Mouse (Mus musculus) retina, postnatal 1 day (tissue): ENCODE measurements around the gene Sema3e.

Experiments used
- DNase-seq: peaks from one replicate; pipeline ENCODE4 v3.0.0-alpha.2; 2012

The Sema3e gene

GRCm38 (mm10) chr5:14025205-14026124 is at the start of gene Sema3e:
Gene Sema3e, plus strand, starts transcription at chr5:14025276.
- DNase-seq = peak; percentile 75

DNA sequence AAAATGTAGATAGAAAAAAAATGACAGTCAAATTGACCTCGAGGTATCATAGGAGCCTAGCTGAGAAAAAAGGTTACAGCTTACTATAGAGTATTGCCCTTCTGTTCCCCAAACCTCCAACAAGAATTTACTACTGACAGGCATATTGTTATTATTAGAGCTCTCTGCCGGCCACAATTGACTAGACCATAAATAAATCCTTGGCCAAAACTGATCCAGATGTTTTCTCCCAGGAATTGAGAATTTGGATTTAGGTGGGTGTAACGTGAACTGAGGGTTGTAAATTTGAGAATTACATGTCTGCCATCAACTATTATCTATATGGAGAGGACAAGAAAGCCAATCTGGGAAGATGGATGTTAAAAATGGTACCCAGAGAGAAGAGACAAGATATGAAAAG is 47.5 kb upstream of the Sema3e start:
- no peak for DNase-seq

- DNase-seq = no peak
Measured at GRCm38 (mm10) chr5:13979156-13979555, 45.9 kb upstream of the Sema3e start.

- peak; percentile 40 for DNase-seq
Measured at GRCm38 (mm10) chr5:13982417-13983054, 42.5 kb upstream of the Sema3e start.

DNA sequence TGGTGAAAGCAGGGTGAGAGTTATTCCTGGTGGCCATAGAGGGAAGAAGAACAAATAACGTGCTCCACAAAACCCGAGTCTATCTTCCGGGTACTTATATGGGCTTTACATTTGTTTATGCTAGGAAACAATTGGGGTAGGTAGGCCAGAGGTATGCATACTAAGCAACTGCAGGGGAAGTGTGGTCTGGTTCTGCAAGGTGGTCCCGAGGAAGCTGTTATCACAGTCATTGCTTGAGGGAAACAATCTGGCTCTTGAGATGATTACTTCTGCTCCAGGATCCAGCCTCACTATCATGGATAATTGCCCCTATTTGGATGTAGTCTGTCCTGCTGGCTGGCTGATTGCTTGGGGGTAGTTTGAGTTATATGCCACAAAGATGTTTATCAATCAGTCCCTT is 41.5 kb upstream of the Sema3e start:
- peak; percentile 36 for DNase-seq

DNA sequence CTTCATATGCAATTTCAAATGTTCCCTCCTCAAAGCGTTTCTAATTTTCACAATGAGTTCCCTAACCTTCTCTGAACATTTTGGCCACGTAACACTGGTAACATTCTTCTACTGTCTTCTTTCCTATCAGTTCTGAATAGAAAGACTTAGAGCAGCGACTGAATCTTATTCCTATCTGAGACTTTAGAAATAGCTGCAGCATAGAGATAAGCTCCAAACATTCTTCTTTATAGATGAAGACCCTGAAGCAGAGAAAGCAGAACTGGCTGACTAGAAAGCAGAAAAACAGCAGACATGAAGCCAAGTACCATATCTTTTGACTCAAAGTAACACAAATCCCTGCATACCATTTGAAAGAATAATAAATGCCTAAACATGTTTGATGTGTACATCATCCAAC is 39.4 kb upstream of the Sema3e start:
- DNase-seq = no peak

GRCm38 (mm10) chr5:13987123-13987522 is 38.0 kb upstream of the Sema3e start:
- DNase-seq = no peak

- no peak for DNase-seq
Measured at GRCm38 (mm10) chr5:13988023-13988422, 37.1 kb upstream of the Sema3e start.

DNA sequence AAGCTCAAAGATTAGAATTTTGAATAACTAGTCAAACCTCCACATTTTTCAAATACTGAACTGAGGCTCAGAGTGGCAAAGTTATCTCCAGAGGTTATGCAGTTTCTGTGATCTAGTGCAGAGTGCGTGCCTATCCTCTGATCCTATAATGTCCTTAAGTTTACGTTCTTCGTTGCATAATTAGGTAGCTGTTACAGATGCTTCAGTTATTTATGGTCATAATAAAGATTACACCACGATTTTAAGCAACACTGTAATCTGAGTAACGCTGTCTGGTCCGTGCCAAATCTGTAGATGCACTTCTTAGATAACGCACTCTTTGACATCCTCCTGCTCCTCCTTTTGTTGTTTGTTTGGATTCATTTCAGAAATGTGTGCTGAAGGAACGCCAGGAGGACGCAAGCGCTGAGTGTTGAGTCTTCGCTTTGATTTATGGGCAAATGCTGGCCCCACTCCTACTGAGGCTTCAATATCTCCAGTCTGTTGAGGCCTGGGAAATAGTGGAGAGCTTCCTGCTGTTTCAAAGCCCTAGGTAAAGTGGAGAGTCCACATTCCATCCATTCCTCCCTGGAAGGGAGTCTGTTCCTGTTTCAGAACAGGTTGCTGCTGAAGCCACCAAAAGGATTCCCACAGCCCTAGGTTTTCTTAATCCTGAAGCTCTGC is 32.2 kb upstream of the Sema3e start:
- DNase-seq = no peak

GRCm38 (mm10) chr5:14028341-14028740 is 3.3 kb downstream of the Sema3e start:
- DNase-seq = peak; percentile 10

GRCm38 (mm10) chr5:14030796-14031195 is 5.7 kb downstream of the Sema3e start:
- DNase-seq = no peak

GRCm38 (mm10) chr5:14032056-14032455 is 7.0 kb downstream of the Sema3e start:
- DNase-seq = no peak

GRCm38 (mm10) chr5:14033302-14033701 is 8.2 kb downstream of the Sema3e start:
- no peak for DNase-seq

DNA sequence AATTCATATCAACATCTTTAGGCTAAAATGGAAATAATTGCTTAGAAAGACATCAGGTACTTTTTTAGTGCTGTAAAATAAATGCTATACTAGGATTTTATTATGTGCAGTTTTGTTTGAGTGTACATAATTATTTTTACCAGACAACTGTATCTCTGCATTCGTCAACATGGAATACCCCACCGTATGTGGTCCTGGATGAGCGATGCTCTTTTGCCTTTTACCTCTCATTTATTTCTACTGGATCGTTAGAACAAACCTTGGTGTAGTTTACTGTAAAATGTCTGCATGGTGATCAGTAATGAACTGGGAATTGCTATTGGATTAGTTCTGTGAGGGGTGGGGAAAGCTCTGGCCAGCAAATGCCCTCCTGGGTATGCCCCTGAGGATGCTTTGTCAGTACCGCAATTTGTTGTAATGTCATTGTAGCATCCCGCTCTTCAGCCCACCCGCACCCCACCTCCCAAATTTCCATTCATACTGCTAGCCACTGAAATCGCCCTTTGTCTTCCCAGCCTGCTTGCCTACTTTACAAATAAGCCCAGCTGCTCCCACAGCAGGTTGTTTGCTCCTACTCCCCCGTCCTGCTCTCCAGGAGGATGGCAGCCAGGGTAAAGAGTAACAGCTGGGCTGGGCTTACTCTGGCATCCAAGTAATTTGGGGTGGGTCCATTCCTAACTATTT is 13.9 kb downstream of the Sema3e start:
- peak; percentile 75 for DNase-seq

- peak; percentile 9 for DNase-seq
Measured at GRCm38 (mm10) chr5:14040208-14040607, 15.1 kb downstream of the Sema3e start.

DNA sequence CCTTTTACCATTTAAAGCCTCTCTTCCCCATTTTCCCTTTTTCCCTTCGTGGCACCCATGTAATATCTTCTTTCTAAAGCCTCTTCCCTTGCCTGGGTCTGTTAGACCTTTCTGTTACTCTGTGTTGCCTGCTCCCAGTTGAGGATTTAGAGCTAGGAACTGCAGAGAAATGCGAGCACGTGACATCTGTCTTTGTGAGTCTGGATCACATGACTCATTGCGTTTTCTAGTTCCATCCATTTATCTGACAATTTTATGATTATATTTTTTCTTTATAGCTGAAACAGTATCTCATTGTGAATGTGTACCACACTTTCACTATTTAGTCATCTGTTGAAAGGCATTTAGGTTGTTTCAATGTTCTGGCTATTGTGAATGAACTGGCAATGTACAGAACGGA is 18.0 kb downstream of the Sema3e start:
- no peak for DNase-seq

- DNase-seq = no peak
Measured at GRCm38 (mm10) chr5:14043983-14044382, 18.9 kb downstream of the Sema3e start.

DNA sequence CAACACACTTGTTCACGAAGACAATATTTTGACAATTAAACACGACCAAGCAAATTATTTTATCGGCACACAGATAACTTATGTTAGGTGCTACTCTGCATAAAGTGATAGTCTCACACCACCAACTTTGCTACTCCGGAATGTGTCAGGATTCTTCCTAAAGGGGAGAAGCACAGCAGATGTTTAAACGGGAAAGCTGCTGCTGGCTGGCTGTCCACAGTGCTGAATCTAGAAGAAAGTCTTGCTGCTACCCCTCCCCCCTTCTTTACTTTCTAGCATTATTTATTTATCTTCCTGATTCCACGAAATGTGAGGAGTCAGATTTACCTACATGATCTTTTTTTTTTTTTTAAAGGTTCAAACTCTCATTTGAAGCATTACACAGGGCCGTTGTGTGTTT is 23.6 kb downstream of the Sema3e start:
- no peak for DNase-seq

GRCm38 (mm10) chr5:14054472-14054871 is 29.4 kb downstream of the Sema3e start:
- no peak for DNase-seq

DNA sequence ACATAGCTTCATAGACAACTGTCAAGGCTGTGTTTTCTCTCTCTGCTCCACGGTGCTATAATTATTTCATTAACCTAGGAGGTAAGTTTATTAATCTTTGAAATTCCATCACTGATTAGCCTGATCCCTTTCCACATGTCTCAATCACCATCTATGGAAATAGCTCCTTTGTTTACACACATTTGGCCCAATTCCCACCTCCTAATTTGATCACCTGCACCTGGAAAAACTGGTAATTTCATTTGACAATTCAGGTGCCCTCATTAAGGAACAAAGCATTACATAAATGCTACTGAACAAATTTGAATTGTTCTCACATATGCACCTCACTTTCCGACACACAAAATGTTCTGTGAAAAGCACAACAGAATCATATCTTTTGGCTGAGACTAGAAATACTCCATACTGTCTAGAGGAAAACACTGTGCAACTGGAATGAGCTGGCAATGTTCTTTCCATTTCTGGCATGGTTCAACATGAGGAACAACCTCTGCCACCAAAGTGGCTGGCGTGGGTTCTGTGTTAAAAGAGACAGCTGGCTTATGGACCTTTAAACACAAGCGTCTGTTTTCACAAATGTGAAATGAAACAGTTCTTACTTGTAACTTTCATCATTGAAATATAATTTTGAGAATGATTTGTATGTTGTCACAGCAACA is 34.9 kb downstream of the Sema3e start:
- no peak for DNase-seq

DNA sequence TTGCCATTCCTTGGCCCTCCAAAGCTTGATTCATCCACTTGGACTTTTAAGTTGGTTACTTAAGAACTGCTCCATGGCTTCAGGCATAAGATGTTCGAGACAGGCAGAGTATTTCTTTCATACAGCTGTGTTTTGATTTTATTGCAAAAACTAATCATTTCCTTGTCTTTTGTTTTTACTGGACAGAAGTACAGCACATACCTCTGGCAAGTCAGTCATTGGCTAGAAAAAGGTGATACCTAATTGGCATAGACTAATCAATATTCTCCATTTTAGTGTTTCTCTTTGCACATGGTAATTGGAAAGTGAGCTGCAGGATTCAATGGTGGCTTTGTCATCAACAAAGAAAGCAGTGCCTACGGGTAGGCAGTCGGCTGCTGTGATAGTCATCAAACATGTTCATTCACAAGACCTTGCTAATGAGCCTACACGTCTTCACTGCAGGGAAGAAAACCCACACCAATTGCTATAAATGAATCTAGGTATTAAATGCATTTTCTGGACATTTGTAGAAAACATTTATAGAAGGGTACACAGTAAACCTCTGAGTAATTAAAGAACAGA is 37.9 kb downstream of the Sema3e start:
- peak; percentile 11 for DNase-seq

- DNase-seq = peak; percentile 53
Measured at GRCm38 (mm10) chr5:14073152-14073551, 48.1 kb downstream of the Sema3e start.
